Mouse (Mus musculus): Measurements from ENCODE around the gene Gm10220.
"Not testable (repeated sequence)": the region's sequence is repeated elsewhere in the genome, so short reads cannot be mapped to it uniquely, and the experiment has no call there.

Gm10220 gene

DNA sequence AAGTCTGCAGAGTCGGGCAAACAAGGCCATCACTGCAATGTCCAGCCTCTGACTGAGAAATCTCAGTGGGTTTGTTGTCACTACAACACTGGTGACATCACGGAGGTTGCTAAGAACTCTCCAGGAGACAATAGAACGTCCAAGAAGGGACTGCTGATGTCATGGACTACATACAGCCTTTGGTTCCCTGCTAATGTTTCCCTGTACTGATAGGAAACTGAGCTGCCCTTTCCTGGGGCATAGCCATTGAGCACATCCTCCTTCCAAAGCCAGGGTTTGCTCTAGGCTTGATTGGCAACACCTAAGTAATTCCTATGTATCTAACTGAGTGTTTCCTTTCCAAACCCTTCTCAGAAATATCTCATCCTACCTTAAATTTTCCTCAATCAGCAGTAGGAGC is at the start of gene Gm10220:
Gm10220 (minus strand) TSS at position 101 of the 400 bp plus-strand sequence.
- POLR2A ChIA-PET, CTCF ChIA-PET: not testable (repeated sequence)

DNA sequence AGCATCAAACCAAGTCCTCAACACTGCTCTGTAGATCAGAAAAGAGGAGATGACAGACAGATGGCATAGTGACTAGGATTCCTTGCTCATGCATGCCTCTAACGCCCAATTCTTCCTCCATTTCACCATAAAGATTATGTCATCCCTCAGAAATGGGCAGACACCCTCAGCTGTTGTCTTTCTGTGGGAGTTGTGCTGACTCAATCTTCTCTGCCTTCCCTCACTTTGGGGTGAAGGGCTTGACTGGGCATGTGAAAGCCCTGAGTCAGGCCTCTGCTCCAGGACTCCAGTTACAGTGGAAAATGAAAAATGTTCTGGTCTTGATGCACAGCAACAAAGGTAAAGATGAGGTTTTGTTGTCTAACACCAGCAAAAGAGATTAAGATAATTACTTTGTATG is 48.6 kb upstream of the Gm10220 start:
- CTCF ChIA-PET, result no interaction called here
- POLR2A ChIA-PET, result no interaction called here

DNA sequence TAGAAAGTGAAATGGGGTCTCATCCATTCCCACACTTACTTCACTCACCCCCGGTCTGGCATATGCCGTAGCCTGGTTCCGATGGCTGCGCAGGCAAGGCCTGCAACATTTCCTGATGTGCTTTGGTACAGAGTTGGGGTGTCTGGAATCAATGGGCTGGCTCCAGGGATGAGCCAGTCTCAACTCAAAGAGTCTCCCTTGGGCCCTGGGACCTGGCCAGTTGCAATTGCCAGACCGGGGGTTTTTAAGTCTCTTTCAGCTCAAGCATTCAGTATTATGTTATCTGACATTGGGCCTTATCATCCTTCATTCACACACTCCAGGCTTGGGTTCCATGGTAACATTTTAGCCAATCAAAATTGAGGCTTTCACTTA is 44.6 kb upstream of the Gm10220 start:
- POLR2A ChIA-PET, result no interaction called here

DNA sequence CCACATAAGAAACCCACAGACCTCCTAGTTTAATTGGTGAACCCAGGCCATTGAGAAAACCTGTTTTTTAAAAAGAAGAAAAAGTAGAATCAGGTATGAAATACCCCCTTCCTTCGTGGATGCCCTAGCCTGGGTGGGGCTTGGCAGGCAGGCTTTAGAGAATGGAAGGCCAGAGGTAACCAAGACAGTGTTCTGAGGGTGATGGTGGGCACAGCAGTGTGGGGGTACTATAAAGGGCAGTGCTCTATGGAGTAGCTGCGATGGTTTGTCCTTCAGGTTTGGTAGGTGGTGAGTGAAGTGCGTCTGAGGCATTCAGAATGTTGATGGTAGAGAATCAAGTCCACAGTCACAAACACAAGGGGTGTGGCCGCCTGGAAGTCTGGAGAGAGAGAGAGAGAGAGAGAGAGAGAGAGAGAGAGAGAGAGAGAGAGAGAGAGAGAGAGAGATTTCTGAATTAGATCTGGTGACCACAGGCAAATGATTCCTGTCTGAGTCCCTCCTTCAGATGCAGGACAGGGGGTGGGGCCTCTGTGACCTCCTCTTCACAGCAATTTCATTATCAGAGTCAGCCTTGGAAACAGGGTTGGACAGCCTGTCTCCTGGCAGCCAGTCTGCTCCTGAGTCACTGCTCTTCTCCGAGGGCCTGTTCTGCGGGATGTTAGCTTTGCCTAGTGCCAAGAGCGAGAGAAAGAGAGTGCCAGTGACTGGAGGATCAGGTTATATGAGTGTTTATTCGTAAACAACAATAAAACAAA is 44.0 kb upstream of the Gm10220 start:
- POLR2A ChIA-PET, result no interaction called here
- CTCF ChIA-PET, result no interaction called here

More for the DNA sequence above, 44.6 kb upstream of the Gm10220 start:
- CTCF ChIA-PET, result no interaction called here

DNA sequence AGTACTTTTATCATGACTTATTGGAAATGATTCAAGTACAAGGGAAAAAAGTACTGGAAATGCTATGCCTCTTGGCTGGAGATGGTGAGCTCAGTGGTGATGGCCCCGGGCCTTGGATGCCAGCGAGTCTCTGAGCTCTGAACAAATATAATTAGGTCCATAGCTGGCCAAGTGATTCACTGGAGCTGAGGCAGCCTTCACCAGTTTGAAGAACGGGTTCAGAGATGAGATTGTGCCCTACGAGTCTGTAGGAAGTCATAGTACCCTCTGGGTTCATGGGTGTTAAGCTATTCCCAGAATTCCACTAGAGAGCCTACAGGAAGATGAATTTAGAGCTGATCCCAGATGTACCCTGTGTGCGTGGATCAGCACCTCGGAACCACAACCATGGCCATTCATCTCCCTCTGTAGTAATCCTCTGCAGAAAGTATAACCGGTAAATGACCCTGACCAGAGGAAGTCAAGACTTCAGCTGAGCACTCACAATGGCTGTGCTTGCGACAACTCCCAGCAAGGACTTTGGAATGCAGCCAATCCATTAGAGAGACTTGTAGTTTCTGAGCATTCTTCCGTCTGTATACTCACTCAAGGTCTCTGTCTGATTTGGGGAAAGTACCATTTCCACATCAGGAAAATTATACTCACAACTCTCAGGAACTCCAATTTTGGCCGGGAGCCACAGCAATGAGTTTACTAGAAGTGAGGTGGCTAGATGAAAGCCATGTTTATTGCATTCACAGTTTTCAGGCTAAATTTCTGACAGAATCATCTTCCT is 36.4 kb upstream of the Gm10220 start:
- ChIA-PET CTCF (no interaction called here), POLR2A (no interaction called here)

DNA sequence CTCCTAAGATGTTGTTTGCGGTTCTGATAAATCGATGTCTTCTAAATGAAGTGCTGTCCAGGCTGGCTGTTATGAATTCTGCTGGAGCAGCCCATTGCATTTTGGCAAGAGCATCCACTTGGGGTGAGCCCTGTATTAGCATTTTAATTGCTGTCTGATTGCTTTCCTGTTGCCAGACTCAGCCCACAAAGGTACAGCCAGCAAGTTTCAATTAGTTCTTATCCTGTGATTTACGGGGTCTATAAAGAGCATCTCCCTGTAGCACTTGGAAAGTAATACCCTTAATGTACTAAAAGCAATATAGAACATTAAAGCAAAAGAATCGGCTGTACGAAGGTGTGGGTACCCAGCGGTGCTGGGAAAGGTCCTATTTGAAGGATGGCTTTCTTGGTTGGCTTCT is 21.7 kb upstream of the Gm10220 start:
- POLR2A ChIA-PET, result no interaction called here

DNA sequence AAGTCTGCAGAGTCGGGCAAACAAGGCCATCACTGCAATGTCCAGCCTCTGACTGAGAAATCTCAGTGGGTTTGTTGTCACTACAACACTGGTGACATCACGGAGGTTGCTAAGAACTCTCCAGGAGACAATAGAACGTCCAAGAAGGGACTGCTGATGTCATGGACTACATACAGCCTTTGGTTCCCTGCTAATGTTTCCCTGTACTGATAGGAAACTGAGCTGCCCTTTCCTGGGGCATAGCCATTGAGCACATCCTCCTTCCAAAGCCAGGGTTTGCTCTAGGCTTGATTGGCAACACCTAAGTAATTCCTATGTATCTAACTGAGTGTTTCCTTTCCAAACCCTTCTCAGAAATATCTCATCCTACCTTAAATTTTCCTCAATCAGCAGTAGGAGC is 16.0 kb downstream of the Gm10220 start, which contains the start of gene 5031410I06Rik:
5031410I06Rik (minus strand) TSS at position 101 of the 400 bp plus-strand sequence.
- CTCF ChIA-PET, POLR2A ChIA-PET: not testable (repeated sequence)

More for the DNA sequence above, 21.7 kb upstream of the Gm10220 start:
- CTCF ChIA-PET, result interaction anchor here in 1 of 4 experiments (0.6 kb wide), 1 partner anchor 20 kb away, joined by 3 read pairs; no protein-coding TSS in a partner anchor

DNA sequence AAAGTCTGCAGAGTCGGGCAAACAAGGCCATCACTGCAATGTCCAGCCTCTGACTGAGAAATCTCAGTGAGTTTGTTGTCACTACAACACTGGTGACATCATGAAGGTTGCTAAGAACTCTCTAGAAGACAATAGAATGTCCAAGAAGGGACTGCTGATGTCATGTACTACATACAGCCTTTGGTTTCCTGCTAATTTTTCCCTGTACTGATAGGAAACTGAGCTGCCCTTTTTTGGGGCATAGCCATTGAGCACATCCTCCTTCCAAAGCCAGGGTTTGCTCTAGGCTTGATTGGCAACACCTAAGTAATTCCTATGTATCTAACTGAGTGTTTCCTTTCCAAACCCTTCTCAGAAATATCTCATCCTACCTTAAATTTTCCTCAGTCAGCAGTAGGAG is 32.0 kb downstream of the Gm10220 start, which contains the start of gene Gm10471:
Gm10471 (minus strand) TSS at position 101 of the 400 bp plus-strand sequence.
- POLR2A ChIA-PET, CTCF ChIA-PET: not testable (repeated sequence)

DNA sequence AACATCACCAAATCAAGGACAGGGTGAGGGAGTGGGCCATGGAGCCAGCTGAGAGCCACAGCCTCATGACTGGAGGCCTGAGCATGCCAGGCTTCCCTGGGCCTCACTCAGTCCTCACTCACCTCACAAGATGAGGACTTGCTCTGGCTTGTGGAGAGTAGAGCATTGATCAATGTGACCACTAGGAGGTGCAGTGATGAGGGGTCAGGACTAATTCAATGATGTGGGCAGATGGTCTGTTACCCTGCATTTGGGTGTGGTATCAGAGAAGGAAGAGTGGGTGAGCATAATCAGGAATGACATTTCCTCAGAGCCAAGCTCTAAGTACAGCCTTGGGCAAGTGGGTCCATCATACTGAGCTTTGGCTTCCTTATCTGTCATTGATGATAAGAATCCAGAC is 42.2 kb downstream of the Gm10220 start:
- POLR2A ChIA-PET, CTCF ChIA-PET: not testable (repeated sequence)

DNA sequence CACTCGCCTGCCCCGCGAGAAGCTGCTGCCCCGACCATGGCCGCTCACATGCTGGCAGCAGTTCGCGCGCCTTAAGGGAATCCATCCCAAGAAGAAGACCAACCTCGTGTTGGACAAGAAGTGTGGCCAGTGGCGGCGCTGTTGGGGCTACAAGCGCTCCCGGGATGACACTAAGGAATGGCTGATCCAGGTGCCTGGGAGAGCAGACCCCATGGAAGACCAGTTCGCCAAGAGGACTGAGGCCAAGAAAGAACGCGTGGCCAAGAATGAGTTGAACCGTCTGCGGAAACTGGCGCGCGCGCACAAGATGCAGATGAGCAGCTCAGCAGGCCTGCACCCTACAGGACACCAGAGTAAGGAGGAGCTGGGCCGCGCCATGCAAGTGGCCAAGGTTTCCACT is 50.5 kb downstream of the Gm10220 start:
- POLR2A ChIA-PET, result interaction anchor here in 1 of 4 experiments (0.5 kb wide), 1 partner anchor 1471 kb away, joined by 3 read pairs; no protein-coding TSS in a partner anchor

More for the DNA sequence above, 50.5 kb downstream of the Gm10220 start:
- CTCF ChIA-PET, result interaction anchor here in 2 of 4 experiments (1.2 to 2.2 kb wide), 2 partner anchors 63 to 64 kb away, joined by 3 to 10 read pairs; no protein-coding TSS in a partner anchor

Data from embryonic stem cell, embryonic (primary cell).